Mouse (Mus musculus) macrophage (primary cell): ENCODE results near the gene Ube2l6. TPM values are rescaled to one million over a fixed set of nuclear protein-coding genes. Genes with fewer than 3 reads are reported as not detected.

Source experiments
- H3K27ac ChIP-seq: fragments of 350-480 bp; formaldehyde crosslinking; 2 replicates; pipeline ENCODE4 v1.9.0; 2021
- H3K36me3 ChIP-seq: fragments of 350-480 bp; formaldehyde crosslinking; 2 replicates; pipeline ENCODE4 v1.9.0; 2021; ENCODE audit errors: inconsistent target
- H3K4me3 ChIP-seq: fragments of 350-480 bp; formaldehyde crosslinking; 2 replicates; pipeline ENCODE4 v1.9.0; 2021; ENCODE audit errors: inconsistent target
- H3K79me2 ChIP-seq: fragments of 350-480 bp; formaldehyde crosslinking; 2 replicates; pipeline ENCODE4 v1.9.0; 2021; ENCODE audit errors: inconsistent target
- WGBS: methylation state at CpG from one replicate; pipeline ENCODE4 v1.1.7; 2026; ENCODE audit warnings: inconsistent platforms; ENCODE audit not compliant: missing documents; 5-methylcytosine and 5-hydroxymethylcytosine counted together
- polyA plus RNA-seq: library from polyadenylated mRNA; stranded (reverse); fragments of 250-400 nt; gene quantifications from 3 replicates; pipeline ENCODE4 v1.2.4, GENCODE M21; 2018; ENCODE audit warnings: inconsistent platforms

Ube2l6 gene
- polyA plus RNA-seq, 1 experiment from 2014 or later: 74.5 TPM

GRCm38 (mm10) chr2:84837817-84838592, 39.4 kb downstream of the Ube2l6 start:
- Histone ChIP-seq H3K27ac (no peak overlapping the region), H3K79me2 (no peaks in the 10 kb centered on the region), H3K36me3 (no peaks in the 10 kb centered on the region), H3K4me3 (no peak overlapping the region)
- 23% methylated on average over 9 of the region's 9 CpGs for WGBS

DNA sequence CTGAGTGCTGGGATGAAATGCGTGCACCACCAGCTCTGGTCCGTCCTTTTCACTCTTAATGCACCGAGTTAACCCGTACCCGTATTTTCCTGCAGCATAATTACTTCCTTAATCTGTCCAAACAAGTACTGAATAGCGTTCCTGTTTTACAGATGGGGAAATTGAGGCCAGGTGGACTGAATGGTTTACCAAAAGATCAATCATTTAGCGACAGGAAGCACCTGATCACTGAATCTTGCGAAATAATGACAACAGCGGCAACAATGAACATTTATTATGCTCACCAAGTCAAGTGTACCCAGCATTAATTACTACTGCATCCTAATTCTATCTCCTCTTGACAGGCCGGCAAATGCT, 39.9 kb downstream of the Ube2l6 start, which contains the start of gene Slc43a1:
Slc43a1 (plus strand) TSS at position 258 of the 357 bp plus-strand sequence.
- Histone ChIP-seq H3K4me3 (no peak within 1 kb of the TSS), H3K36me3 (no peaks in the 10 kb centered on the region), H3K27ac (no peak within 1 kb of the TSS), H3K79me2 (no peaks in the 10 kb centered on the region)
- 18% methylated on average over 10 of the region's 10 CpGs for WGBS

DNA sequence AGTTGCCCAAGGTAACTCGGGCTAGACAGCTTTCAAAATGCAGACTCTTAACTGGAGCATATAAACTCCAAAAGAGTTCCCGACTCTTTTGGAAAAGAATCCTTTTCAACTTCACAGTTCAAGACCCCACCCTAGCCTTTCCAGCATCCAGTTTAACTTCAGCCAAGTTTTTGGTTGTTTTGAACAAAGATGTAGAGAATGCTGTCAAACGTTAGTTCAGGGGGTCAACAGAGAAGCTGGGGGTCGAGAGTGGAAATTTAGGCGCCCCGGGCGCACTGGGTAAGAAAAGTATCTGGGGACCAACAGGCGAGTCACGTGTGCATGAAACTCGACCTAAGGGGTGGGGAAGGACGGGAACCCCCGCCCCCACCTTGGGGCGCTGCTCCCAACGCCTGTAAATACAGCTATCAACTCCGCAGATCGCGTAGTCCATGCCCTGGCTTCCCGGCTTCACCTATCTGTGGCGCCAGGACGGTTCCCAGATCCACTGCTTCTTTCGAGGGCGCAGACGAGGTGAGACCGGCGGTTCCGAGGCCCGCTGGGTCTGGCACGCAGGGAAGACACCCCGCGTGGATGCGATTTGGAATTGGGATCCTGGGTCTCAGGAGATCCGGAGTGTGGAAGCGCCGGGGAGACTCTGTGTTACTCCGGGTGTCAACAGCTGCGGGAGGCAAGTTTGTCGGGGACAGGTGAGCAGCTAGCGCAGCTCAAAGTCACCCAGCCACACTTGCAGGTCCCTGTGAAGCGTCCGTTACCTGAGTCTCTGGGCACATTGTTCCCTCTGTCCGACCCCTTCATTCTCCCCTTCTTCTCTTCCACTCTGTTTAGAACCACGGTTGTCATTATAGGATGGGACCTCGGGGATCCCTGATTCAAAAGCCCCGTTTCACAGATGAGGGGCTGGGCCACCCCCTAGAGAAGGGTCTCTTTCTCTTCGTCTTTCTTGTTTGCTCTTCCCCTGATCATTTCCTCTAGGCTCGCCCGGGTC, 40.7 kb downstream of the Ube2l6 start:
- WGBS: 3% methylated on average over 46 of the region's 47 CpGs
- Histone ChIP-seq H3K36me3 (no peaks in the 10 kb centered on the region), H3K4me3 (no peak overlapping the region), H3K79me2 (no peaks in the 10 kb centered on the region), H3K27ac (no peak overlapping the region)

DNA sequence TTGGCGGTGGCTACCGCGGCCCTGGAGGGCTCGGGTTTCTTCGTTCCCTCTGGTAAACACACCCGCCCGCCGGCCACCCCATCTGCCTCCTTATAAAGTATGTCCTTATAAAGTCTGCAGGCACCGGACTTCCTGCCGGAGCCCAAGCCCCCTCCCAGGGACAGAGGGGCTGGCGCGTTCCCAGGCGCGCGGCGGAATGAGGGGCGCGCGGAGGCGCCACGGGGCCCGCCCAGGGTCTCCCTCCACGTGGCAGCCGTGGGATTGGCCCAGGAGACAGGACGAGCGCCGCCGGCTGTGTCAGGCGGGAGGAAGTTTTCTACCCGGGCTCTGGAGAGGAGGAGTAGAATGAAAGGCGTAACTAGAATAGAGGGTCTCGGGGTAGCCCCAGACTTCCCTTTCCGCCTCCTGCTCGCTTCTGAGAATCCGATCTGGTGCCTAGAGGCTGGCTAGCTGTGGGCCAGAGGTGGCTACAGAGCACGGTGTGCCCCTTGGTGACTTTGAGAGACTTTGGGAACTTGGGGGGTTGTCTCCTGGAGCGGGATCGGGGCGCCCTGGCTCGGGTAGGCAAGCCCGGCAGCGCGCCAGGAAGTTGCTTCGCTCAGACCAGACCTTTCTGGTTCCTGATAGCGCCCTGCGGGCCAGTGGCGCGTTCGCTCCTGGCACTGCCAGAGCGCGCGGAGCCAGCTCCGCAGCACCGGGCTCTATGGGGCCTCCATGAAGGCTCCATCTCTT, 41.6 kb downstream of the Ube2l6 start:
- H3K79me2 ChIP-seq: no peaks in the 10 kb centered on the region
- H3K4me3 ChIP-seq: no peak overlapping the region
- H3K36me3 ChIP-seq: no peaks in the 10 kb centered on the region
- WGBS: under 1% methylated on average over 54 of the region's 54 CpGs
- H3K27ac ChIP-seq: no peak overlapping the region

DNA sequence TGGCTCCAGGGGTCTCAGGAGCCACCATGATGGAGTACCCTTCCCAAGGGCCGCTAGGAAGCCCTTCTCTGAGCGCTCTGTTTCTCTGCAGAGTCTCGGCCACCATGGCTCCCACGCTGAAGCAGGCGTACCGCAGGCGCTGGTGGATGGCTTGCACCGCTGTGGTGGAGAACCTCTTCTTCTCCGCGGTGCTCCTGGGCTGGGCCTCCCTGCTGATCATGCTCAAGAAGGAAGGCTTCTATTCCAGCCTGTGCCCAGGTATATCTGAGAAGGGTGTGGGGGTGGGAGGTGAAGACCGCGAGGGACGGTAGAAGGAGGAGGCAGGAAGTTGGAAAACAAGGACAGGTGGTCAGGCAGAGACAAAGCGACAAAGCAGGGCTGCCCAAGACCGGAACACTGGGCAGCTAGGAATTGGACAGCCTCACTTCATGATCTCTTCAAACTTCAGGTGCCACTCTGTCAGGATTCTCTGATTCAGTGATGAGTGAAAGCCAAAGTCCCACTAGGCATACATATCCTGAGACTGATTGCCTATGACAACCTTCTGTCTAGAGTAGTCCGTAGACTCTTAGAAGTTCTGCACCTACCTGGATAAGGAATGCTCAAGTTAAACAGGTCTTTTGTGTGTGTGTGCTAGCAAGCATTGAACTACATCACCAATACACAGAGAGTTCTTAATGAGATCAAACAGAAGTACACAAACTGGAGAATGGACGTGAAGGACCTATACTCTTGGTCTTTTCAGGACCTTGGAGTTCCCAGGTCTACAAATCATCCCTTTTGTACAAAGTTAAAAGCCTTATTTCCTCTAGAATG, 42.3 kb downstream of the Ube2l6 start:
- Histone ChIP-seq H3K4me3 (no peak overlapping the region), H3K27ac (no peak overlapping the region), H3K36me3 (no peaks in the 10 kb centered on the region), H3K79me2 (no peaks in the 10 kb centered on the region)
- 16% methylated on average over 17 of the region's 17 CpGs for WGBS

- H3K4me3 ChIP-seq: no peak overlapping the region
- H3K36me3 ChIP-seq: no peaks in the 10 kb centered on the region
- H3K79me2 ChIP-seq: no peaks in the 10 kb centered on the region
- no peak overlapping the region for H3K27ac ChIP-seq
Observed at GRCm38 (mm10) chr2:84841905-84842304, 43.3 kb downstream of the Ube2l6 start.

- H3K36me3 ChIP-seq: no peaks in the 10 kb centered on the region
Observed at GRCm38 (mm10) chr2:84843654-84844053, 45.0 kb downstream of the Ube2l6 start.

GRCm38 (mm10) chr2:84845226-84845625, 46.6 kb downstream of the Ube2l6 start:
- no peak overlapping the region for H3K27ac ChIP-seq
- H3K4me3 ChIP-seq: no peak overlapping the region
- 30% methylated on average over 1 of the region's 1 CpGs for WGBS
- H3K36me3 ChIP-seq: no peaks in the 10 kb centered on the region
- no peaks in the 10 kb centered on the region for H3K79me2 ChIP-seq

More at GRCm38 (mm10) chr2:84843654-84844053, 45.0 kb downstream of the Ube2l6 start:
- H3K4me3 ChIP-seq: no peak overlapping the region
- 86% methylated on average over 6 of the region's 6 CpGs for WGBS
- no peaks in the 10 kb centered on the region for H3K79me2 ChIP-seq
- no peak overlapping the region for H3K27ac ChIP-seq

DNA sequence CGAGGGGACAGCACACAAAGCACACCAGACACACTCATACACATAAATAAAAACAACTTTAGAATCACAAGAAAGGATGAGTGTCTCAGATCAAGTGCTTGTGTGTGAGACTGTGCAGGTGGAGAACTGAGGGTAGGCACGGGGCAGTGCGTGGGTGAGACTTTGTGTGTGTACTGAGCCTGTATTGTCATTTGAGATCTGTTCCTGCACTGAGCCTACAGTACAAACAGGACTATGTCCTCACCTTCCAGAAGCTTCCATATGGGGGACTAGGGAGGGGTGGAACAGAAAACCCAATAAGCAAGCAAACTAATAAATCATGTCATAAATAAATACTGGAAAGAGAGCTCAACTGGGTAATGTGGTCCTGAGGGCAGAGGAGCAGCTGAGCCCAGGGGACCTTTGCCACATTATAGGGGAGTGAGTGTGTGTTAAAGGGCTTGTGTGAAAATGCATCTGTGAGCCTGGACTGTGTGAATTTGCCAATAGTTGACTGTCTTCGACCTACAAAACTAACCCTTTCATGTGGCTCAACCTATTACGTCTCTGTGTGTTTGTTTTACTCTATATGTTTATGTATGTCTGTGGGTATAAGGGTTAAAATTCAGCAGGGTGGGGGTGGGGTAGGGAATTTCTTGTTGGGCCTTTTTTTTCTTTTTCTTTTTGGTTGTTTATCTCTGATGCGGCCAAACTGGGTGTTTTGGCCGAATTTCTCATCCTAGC, 51.9 kb downstream of the Ube2l6 start:
- no peaks in the 10 kb centered on the region for H3K36me3 ChIP-seq
- H3K79me2 ChIP-seq: no peaks in the 10 kb centered on the region
- H3K27ac ChIP-seq: no peak overlapping the region
- WGBS: 91% methylated on average over 7 of the region's 7 CpGs
- H3K4me3 ChIP-seq: no peak overlapping the region

GRCm38 (mm10) chr2:84851130-84852040, 52.8 kb downstream of the Ube2l6 start:
- no peak overlapping the region for H3K27ac ChIP-seq
- H3K79me2 ChIP-seq: no peaks in the 10 kb centered on the region
- H3K36me3 ChIP-seq: no peaks in the 10 kb centered on the region
- 92% methylated on average over 23 of the region's 23 CpGs for WGBS
- no peak overlapping the region for H3K4me3 ChIP-seq

- WGBS: 100% methylated on average over 1 of the region's 2 CpGs
- H3K4me3 ChIP-seq: no peak overlapping the region
- no peaks in the 10 kb centered on the region for H3K79me2 ChIP-seq
- H3K27ac ChIP-seq: no peak overlapping the region
- no peaks in the 10 kb centered on the region for H3K36me3 ChIP-seq
Observed at GRCm38 (mm10) chr2:84855732-84856131, 57.1 kb downstream of the Ube2l6 start.

- H3K79me2 ChIP-seq: no peaks in the 10 kb centered on the region
- H3K36me3 ChIP-seq: no peaks in the 10 kb centered on the region
- WGBS: 88% methylated on average over 1 of the region's 1 CpGs
- no peak overlapping the region for H3K4me3 ChIP-seq
- H3K27ac ChIP-seq: no peak overlapping the region
Observed at GRCm38 (mm10) chr2:84858551-84858950, 59.9 kb downstream of the Ube2l6 start.
